Mouse (Mus musculus) heart, adult 18-20 months (tissue): ENCODE measurements around the gene Hes2. TPM values are rescaled to one million over a fixed set of nuclear protein-coding genes. Genes with fewer than 3 reads are reported as not detected.

ENCODE experiments used
- DNase-seq, 2 experiments: peaks; one replicate each; pipeline ENCODE4 v3.0.0; 2021 to 2022; ENCODE audit warnings: mixed read lengths in 1 of 2
- total RNA-seq, 2 experiments: library from RNA; stranded (reverse); gene quantifications; 2 replicates each; pipeline ENCODE4 v1.2.3; 2021

Hes2 gene
- total RNA-seq, 2 experiments from 2014 or later = not detected

DNA sequence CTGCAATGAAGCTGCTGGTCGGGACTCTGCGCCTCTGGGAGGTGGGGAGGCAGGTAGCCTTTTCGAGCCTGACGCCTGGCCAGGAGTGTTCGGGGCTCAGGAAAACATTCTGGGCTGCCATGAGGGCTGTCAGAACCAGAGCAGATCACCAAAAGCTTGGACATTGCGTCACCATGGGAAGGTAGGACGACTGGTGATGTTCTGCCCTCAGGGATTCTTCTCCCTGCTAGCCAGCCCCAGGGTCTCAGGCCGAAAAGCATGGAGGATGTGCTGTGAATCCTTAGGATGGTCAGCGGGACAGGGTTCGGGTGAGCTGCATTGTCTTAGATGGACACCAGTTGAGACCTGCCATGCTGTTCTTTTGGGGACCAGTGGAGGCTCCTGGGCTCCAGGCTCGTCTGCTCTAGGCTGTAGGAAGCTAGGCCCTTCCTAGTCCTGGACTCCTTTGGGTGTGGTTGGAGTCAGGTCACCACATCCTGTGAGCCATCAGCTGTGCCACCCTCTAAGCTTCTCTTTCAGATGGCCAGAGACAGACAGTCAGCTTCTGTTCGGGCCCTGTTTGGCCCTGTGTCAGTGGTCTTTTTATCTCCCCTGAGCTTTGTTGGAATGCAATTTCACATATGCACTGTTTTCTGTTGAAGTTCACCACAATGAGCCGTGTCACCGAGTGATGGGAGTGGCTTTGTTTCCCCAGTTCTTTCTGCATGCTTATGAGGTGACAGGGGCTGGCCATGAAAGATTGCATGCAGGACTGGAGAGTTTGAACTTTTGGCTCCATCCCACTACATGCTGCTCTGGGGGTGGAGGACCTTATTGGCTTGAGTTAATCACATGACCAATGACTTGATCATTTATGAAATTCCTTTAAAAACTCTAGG, 27.8 kb downstream of the Hes2 start:
- DNase-seq = peak in 1 of 2 experiments; percentile 41

- peak in 1 of 2 experiments; percentile 27 for DNase-seq
Measured at GRCm38 (mm10) chr4:152187142-152187541, 28.5 kb downstream of the Hes2 start.

- DNase-seq = no peak
Measured at GRCm38 (mm10) chr4:152188651-152189050, 30.0 kb downstream of the Hes2 start.

- no peak for DNase-seq
Measured at GRCm38 (mm10) chr4:152189071-152189470, 30.4 kb downstream of the Hes2 start.

DNA sequence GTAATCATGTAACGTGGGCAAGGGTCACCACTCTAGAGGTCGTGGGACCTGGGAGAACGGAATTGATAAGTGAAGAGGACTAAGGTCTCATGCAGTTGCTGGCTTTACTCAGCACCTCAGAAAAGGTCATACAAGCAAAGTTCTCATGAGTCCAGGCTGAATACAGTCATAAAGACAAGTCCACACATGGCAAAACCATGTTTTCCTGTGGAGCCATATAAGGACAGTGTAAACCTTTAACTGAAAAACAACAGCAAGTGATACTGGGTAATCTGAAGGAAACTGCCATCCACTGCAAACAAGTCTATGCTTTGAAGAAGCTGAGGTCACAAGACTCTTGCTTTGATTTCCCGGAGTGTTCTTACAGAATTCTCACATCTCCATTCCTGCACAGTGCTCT, 31.0 kb downstream of the Hes2 start:
- DNase-seq = no peak

- peak in 1 of 2 experiments; percentile 42 for DNase-seq
Measured at GRCm38 (mm10) chr4:152190096-152190653, 31.5 kb downstream of the Hes2 start.

GRCm38 (mm10) chr4:152190701-152191100, 32.0 kb downstream of the Hes2 start:
- DNase-seq = no peak

DNA sequence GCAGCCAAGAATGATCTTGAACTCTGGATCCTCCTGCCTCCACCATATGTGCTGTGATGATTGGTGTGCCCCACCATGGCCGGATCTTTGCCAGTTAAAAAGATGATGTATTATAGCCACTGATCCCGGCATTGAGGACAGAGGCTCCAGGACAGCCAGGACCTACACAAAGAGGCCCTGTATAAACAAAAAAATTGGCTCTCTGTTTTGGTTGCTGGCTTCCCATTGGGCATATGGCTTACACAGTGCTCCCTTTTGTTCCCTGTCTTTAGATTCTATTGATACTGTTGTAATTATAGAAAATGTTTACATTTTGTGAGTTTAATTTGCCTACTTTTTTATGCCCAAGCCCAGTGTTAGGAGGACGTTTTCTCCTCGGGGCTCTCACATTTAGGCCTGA, 33.9 kb downstream of the Hes2 start:
- no peak for DNase-seq

- no peak for DNase-seq
Measured at GRCm38 (mm10) chr4:152194476-152195175, 36.0 kb downstream of the Hes2 start.

GRCm38 (mm10) chr4:152196276-152196675, 37.6 kb downstream of the Hes2 start:
- DNase-seq = no peak

GRCm38 (mm10) chr4:152197545-152197944, 38.9 kb downstream of the Hes2 start:
- DNase-seq = no peak

- no peak for DNase-seq
Measured at GRCm38 (mm10) chr4:152199617-152200016, 41.0 kb downstream of the Hes2 start.

DNA sequence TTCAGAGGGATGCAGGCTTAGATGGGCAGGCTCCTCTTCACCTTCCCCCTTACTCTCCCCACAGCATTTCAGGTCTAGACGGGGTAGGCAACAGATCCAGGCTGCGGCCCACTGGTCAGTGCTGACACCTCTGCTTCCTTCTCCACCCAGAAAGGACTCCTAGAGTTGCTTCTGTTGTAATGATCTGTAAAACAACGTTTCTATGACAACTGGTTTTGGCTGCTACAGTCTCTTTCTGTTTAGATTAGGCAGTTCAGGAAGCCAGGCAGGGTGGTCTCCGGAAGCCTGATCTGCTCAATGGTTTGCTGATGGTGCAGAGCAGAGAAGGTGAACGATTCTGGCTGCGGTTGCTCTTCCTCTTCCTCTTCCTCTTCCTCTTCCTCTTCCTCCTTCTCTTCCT, 42.8 kb downstream of the Hes2 start:
- no peak for DNase-seq

GRCm38 (mm10) chr4:152202418-152202817, 43.8 kb downstream of the Hes2 start:
- no peak for DNase-seq

DNA sequence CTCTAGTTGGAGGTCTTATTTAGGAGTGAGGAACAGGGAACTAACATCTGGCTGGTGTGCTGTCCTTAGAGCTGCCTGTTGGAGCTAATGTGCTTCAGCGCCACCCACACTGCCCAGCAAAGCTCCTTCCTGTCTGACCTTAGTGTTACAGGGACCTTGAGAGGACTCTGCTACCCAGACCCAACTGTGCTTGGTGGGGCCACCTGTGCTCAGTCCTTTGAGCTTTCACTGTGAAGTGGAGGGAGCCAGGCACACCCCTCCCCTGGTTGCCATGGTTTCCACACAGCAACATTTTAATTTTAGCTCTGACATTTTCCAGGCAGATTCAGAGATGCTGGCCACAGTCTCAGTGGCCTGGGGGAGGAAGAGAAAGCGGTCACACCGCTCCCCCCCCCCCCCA, 44.2 kb downstream of the Hes2 start:
- DNase-seq = peak in 1 of 2 experiments; percentile 34

GRCm38 (mm10) chr4:152204663-152205062, 46.0 kb downstream of the Hes2 start:
- peak; percentile 78 to 82 for DNase-seq

DNA sequence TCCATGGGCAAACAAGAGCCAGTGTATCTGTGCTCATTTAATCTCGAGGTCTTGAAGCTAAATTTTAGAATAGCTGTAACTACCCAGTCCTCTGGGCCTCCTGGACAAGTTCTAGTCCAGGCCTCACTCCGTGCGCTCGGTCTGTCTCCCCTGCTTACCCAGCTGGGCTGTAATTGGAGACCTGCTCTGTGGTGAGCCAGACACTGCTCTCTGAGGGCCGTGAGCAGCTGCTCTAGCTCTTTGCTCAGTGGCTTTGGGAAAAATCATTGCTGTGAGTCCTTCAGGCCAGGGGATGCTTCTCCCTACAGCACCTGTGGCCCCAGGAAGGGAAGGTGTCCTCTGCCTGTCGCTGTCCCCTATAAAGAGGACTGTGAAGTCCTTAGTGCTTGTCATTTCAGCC, 47.5 kb downstream of the Hes2 start:
- no peak for DNase-seq

DNA sequence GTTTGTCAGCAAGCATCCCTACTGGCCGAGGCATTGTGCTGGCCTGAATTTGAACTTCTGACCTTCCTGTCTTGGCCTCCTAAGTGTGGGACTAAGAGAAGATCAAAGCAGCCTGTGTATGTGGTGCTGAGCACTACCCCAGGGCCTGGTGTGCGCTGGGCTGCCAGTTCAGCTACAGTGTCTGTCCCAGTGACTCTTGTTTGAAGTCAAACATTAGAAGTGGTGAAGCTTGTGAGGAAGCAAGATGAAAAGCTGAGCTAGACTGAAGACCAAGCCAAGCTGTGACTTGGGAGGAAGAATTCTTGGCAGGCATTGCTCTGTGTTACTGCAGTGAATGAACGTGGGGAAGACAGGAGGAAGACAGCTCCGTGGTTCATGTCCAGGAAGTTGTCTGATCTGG, 51.0 kb downstream of the Hes2 start:
- DNase-seq = no peak

Other genes with a start within 250 kb of the Hes2 start
- 100 to 1,000 TPM in 1 of 2 experiments, 10 to 100 TPM in 1; 81.4 to 103 TPM for gene Dnajc11, start 225.2 kb upstream of the Hes2 start, total RNA-seq
- gene Thap3, start 169.9 kb upstream of the Hes2 start, total RNA-seq = 10 to 100 TPM; 10.5 to 14.9 TPM
- gene Phf13, start 162.6 kb upstream of the Hes2 start, total RNA-seq = 1 to 10 TPM; 5.4 to 5.9 TPM
- 10 to 100 TPM; 82.1 to 83.9 TPM for gene Klhl21, start 150.1 kb upstream of the Hes2 start, total RNA-seq
- gene Zbtb48, start 131.2 kb upstream of the Hes2 start, total RNA-seq = 1 to 10 TPM; 3.4 to 3.6 TPM
- gene Tas1r1, start 120.3 kb upstream of the Hes2 start, total RNA-seq = under 1 TPM; 0.10 to 0.13 TPM
- gene Nol9, start 119.5 kb upstream of the Hes2 start, total RNA-seq = 10 to 100 TPM; 10.2 to 11.9 TPM
- gene Plekhg5, start 86.4 kb upstream of the Hes2 start, total RNA-seq = 10 to 100 TPM; 10.9 to 15.9 TPM
- gene Tnfrsf25, start 42.9 kb upstream of the Hes2 start, total RNA-seq = 1 to 10 TPM; 1.4 to 1.6 TPM
- gene Espn, start 6.5 kb upstream of the Hes2 start, total RNA-seq = 1 to 10 TPM; 2.5 to 2.7 TPM
- gene Acot7, start 19.3 kb downstream of the Hes2 start, total RNA-seq = 10 to 100 TPM; 61.9 to 66.2 TPM
- gene Gpr153, start 115.4 kb downstream of the Hes2 start, total RNA-seq = 10 to 100 TPM in 1 of 2 experiments, 1 to 10 TPM in 1; 8.0 to 10.2 TPM
- gene Hes3, start 132.8 kb downstream of the Hes2 start, total RNA-seq = not detected
- 10 to 100 TPM; 25.7 to 32.2 TPM for gene Icmt, start 138.4 kb downstream of the Hes2 start, total RNA-seq
- 10 to 100 TPM; 38.8 to 46.0 TPM for gene Rnf207, start 160.1 kb downstream of the Hes2 start, total RNA-seq
- 100 to 1,000 TPM; 275 to 290 TPM for gene Rpl22, start 166.9 kb downstream of the Hes2 start, total RNA-seq
- gene Chd5, start 179.8 kb downstream of the Hes2 start, total RNA-seq = under 1 TPM; 0.20 to 0.36 TPM